Mouse (Mus musculus) spleen, postnatal 4 days (tissue): Measurements from ENCODE around the gene Ubash3a.

ENCODE experiments used
- DNase-seq, 2 experiments: peaks; one replicate each; pipeline ENCODE4 v3.0.0; 2022; ENCODE audit warnings: low spot score in 2 of 2

Gene Ubash3a

GRCm38 (mm10) chr17:31207771-31208334 lies at the start of gene Ubash3a:
Ubash3a (plus strand) TSS chr17:31207873.
- no peak for DNase-seq

GRCm38 (mm10) chr17:31157921-31158320 lies 49.8 kb upstream of the Ubash3a start:
- no peak for DNase-seq

GRCm38 (mm10) chr17:31160291-31160690 lies 47.4 kb upstream of the Ubash3a start:
- no peak for DNase-seq

DNA sequence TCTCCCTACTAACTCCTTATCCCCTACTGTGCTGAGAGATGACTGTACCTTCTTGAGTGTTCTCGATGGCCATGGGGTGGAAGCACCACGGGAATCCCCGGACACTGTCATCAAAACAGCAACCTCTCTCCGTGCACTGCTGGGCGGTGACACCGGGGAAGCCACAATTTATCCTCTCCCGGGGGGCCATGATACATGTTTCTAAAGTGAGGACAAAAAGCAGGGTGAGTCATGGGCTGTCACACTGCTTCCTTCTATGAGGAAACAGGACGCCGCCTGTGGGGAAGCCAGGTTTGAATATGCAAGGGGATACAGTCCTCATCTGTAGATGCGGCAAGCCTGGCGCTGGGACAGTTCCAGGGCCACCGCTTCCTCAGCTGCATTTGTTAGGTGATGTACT lies 45.1 kb upstream of the Ubash3a start:
- no peak for DNase-seq

DNA sequence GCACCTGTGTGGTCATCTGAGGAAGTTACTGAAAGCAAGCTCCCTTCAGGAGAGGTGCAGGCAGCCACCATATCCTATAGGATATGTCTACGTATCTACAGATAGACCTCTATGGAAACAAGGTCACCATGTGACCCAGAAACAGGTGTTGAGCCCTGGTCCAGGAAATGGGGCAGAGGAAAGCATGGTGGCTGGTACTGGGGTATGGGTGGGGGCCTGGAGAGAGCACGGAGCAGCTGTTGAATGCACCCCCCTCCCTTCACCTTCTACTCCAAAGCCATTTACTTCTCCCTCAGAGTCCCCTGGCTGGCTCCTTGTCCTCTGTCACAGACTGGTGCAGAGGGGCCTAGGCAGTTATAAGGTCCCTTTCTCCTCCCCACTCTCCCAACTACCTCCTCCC lies 43.9 kb upstream of the Ubash3a start:
- DNase-seq: no peak

- DNase-seq: no peak
These were observed 42.5 kb upstream of the Ubash3a start, which contains the start of gene Tff1 for GRCm38 (mm10) chr17:31165127-31165526. Tff1 (minus strand) TSS chr17:31165277.

- DNase-seq: no peak
These were observed 37.9 kb upstream of the Ubash3a start for GRCm38 (mm10) chr17:31169796-31170195.

- DNase-seq: no peak
These were observed 31.4 kb upstream of the Ubash3a start for GRCm38 (mm10) chr17:31176321-31176720.

GRCm38 (mm10) chr17:31181490-31181889 lies 26.2 kb upstream of the Ubash3a start:
- DNase-seq: no peak

- DNase-seq: no peak
These were observed 24.3 kb upstream of the Ubash3a start for GRCm38 (mm10) chr17:31183180-31183974.

DNA sequence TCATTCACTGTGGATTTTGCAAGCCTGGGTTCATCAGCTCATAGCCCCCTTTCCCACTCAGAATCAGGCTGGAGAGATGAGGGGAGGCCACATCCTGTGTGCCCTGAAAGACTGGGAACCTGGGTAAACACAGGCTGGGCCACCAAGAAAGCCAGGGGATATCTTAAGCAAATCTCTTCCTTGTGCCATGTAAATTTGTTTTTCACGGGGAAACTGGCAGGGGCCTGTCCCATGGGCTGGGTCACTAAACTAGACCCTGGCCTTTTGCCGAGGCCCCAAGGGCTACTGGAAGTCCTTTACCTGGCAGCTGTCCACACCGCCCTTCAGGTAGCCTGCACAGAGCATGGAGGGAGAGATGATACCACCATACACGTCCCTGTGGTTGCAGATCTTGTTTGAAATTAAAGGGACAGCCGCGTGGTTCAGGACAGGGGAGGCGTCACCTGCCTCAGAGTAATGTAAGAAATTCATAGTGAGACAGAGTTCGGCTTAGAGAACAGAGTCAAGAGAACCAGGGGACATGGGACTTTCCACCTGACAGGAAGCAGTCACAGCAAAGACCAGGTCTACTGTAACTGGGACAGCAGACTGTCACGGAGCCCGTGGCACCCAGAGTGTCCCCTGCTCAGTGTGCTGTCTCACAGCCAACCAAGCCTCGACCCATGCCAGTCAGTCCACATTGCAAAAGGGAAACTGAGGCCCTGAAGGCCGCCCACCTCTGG lies 23.2 kb upstream of the Ubash3a start:
- no peak for DNase-seq

DNA sequence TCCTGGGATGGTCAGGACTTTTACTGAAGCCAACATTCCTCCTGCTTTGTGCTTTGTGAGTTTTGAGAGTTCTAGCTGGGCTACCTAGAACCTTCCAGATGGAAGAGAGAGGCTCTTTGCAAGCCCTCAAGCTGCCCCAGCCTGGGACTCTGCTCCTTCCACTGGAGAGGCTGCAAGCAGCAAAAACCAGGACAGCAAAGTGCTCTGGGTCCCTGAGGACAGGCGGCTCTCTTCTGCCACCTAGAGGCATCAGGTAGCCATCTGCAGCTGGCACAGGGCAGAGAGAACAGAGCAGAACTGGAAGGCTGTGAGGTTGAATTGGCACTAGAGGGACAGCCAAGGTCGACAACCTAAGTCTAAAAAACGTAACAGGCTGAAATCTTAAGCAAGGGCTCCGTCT lies 20.3 kb upstream of the Ubash3a start:
- peak; percentile 67 to 86 for DNase-seq

DNA sequence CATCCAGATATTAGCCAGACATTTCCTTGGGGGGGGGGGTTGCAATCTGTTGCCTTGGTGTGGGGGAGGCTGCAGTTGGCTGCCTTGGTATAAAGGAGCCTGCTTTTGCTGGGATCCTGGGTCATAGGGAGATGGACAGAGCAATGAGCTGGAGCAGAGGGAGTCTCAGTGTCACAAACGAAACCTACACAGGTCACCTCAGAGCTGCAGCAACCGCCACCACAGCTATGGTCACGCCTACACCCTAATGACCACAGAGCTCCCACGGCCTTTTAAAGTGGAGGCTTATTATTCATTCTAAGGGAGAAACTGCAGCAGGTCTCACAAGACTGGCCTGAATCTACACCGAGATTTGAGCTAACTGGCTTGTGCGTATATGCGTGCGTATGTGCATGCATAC lies 15.8 kb upstream of the Ubash3a start:
- no peak for DNase-seq

- no peak for DNase-seq
These were observed 15.0 kb upstream of the Ubash3a start for GRCm38 (mm10) chr17:31192663-31193062.

DNA sequence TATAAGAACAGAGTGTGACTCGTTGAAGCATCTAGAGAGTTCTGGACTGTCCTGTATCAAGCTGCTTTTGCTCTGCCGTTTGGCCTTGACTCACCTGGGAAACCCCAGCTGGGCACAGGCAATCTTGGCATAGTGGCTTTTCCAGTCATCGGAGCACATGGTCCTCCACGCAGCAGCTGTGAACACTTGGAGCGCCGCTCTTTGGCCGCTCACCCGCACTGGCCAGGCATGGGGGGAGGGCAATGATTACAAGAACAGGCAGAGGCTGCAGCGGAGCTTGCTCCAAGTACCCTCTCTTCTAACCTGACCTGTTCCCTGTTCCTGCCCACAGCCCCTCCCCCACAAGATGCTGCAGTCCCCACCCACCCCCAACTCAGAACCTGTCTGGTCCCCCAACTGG lies 14.3 kb upstream of the Ubash3a start:
- DNase-seq: no peak

GRCm38 (mm10) chr17:31195207-31195606 lies 12.5 kb upstream of the Ubash3a start:
- no peak for DNase-seq

DNA sequence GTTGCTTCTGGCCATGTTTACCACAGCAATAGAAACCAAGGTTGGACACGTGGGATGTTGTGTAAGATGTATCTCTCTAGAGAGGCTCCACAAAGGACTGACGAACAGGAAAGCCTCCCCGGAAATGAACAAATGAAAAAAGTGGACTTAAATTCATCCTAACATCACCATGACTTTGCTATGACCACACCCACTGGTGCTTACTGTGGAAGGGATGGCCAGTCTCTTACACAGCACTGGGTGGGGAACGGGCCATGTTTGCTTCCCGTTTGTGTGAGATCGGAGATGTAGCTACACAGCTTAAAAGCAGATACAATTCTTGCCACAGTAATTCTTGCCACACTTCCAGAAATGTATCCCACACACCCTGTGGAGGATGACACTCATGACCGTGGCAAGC lies 11.4 kb upstream of the Ubash3a start:
- no peak for DNase-seq

DNA sequence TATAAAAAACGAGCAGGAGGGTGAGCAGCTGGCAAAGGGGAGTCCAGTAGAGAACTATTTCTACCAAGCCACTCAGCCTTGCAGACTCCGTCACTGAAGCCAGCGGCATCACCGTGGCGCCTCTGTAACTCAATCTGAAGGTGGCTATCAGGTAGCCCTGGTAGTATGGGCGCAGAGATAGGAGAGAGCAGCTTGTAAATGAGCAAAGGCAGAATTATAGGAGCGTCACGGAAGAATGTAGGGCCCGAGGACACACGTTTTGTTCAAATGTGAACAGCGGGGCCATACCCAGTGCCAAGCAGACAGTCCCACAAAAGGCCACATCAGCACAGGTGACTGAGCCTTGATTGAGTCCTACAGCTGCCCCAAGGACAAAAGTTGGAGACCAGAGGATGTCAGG lies 8.8 kb upstream of the Ubash3a start, which contains the start of gene Tmprss3:
Gene Tmprss3, minus strand, starts transcription at position 101 of the 400 bp plus-strand sequence.
- DNase-seq: no peak

- DNase-seq: no peak
These were observed 981 bp downstream of the Ubash3a start for GRCm38 (mm10) chr17:31208654-31209053.

DNA sequence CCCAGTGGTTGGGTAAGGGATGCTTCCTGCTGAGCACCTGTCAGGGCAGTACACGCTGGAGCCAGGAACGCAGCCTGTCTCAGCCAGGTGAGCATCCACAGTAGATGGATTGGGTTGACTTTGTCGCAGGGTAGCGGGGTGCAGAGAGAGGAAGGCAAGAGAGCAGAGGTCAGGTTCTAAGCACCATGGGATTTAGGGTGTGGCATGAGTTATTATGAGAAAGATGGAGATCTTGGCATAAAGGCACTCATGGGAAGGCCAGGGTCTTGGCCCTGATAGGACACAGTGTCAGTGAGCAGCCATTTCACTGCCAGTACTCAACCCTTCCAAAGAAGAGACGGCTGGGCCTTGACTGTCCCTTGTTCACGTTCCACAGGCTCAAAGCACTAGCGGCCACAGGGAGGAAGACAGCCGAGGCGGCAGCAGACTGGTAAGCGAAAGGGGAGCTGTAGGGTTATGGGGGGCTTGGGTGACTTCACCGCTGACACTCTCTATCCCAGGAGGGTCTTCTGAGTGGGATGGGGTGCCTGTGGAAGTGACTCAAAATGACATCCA lies 1.8 kb downstream of the Ubash3a start:
- no peak for DNase-seq

DNA sequence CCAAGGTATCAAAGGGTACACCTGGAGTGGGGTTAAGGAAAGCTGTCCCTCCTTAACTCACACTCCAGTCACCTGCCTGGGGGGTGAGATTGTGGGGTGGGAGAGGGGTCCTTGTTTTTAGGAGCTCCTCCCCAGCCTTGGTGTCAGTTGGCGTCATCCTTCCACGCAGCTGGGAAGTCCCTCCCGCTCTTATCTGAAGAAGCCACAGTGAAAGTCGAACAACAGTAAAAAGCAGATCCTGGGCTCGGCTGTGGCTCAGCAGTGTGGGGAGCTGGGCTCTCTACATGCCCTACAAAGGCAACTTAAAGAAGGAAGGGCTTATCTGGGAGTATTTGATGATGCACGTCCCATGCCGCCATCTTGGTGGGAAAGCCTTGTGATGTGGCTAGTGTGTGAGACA lies 2.6 kb downstream of the Ubash3a start:
- DNase-seq: no peak

- no peak for DNase-seq
These were observed 4.2 kb downstream of the Ubash3a start for GRCm38 (mm10) chr17:31211881-31212280.
